Mouse (Mus musculus): ENCODE measurements around the gene Hspb11. TPM values are rescaled to one million over a fixed set of nuclear protein-coding genes. Genes with fewer than 3 reads are reported as not detected.
A peak's percentile ranks its signal among the peaks of the same experiment; 100 is the strongest.

The Hspb11 gene
- total RNA-seq, 2 experiments from 2014 or later, result 9.2 to 9.7 TPM

DNA sequence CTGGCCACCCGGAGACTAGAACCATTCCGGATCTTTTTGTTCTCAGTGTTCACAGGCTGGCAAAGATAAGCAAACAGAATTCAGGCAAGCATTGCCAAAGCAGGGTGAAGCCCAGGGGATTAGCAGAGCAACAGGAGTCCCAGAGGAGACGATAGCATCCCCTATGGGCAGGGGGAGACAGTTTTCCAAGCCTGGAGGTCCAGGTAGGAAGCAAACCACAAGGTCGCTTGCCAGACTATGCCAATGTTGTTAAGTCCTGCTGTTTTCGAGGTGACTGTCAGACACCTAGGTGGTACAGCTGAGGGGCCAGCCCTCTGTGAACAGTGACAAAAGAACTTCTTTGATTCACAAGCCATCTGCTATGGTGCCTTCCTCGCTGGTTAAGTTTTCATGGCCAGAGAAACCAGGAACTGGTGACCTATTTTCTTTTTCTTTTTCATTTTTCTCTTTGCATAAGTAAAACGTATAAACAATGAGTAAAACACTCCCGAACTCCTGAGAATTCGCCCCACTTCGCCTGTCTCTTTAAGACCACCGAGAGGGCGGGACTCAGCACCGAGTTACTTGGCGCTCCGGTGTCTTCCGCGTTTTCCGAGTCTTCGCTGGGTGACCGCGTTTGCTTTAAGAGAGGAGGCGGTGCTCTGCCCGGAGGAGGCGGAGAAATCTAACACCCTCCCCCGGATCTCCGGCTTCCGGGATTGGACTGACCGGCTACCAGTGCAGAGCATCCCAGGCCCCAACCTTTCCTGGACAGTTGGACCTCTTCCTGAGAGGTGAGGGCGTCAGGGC, 60.5 kb downstream of the Hspb11 start, which contains the start of gene Yipf1:
Gene Yipf1 (plus strand): TSS at position 674 of the 789 bp plus-strand sequence.
- peak; percentile 93 for DNase-seq (ENCODE audit: low spot score)

DNA sequence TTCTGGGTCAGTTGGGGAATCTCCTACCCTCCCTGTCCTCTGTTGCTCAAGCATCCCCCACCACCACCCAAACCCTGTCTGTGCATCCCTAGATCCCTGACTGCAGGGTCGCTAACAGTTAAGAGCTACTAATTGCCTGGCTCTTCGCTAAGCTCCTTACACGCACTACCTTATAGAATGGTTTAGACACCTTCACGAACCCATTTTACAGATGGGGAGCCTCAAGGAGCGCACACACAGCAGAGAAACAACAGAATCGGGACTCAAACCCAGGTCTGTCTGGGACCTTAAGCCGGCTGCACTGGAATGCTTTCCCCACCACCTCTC, 61.0 kb downstream of the Hspb11 start:
- DNase-seq (ENCODE audit: low spot score), result no peak

DNA sequence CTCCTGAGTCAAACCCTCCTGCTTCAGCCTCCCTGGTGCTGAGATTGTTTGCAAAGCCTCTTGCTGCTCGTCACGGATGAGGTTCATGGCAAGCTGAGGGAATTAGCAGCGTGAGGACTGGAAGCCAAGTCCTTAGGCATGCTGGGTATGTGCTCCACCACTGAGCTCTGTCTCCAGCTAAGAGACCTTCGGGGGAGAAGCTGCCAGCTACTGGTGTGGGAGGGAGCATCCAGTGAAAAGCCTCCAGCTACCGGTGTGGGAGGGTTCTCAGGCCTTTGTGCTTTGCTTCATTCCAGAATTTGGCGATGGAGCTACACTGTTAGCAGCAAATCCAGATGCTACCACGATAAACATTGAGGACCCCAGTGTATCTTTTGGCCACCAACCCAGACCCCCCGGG, 65.3 kb downstream of the Hspb11 start:
- DNase-seq (ENCODE audit: low spot score), result no peak

DNA sequence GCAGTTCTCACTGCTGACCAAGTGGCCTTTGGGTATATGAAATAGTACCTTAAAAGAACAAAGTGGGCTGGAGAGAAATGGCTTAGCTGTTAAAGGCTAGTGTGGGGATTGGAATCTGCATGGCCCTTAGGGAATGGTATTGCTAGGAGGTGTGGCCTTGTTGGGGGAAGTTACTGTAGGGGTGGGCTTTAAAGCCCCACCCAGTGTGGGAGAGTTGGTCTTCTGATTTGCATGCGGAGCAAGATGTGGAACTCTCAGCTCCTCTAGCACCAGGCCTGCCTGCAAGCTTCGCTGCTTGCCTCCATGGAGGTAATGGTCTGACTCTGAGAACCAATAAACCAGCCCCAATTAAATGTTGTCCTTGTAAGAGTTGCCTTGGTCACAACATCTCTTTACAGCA, 67.6 kb downstream of the Hspb11 start:
- DNase-seq (ENCODE audit: low spot score), result no peak

DNA sequence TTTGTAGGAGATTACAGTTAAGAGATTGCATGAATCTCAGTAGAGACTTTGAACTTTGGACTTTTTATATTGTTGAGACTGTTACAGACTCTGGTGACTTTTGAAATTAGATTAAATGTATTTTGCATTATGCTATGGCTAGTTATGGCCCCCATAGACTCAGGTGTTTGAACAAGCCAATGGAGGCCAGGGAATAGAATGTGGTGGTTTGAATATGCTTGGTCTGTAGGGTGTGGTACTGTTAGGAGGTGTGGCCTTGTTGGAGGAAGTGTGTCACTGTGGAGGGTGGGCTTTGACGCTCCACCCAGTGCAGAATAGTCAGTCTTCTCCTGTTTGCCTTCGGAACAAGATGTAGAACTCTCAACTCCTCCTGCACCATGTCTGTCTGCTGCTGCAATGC, 69.7 kb downstream of the Hspb11 start:
- DNase-seq (ENCODE audit: low spot score), result no peak

DNA sequence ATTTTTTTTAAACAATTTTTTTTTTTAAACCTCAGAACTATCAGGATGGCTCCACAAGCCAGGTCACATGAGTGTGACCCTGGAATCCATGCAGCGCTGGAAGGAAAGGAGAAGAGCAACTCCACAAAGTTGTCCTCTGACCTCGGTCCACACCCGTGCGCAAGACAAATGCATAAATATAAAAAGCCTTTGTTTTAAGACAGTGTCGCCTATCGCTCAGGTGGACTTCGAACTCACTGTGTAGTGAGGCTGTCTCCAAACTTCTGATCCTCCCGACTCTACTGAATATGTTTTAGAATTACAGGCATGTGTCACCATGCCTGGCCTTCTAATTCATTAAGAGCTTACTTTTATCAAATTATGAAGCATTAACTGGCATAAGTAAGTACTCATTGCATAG, 75.1 kb downstream of the Hspb11 start:
- no peak for DNase-seq (ENCODE audit: low spot score)

Other genes with a start within 250 kb of the Hspb11 start
- 10 to 100 TPM; 79.4 to 83.1 TPM for gene Mrpl37, start 186.7 kb upstream of the Hspb11 start, total RNA-seq (2021)
- gene Cyb5rl, start 186.6 kb upstream of the Hspb11 start, total RNA-seq (2021), result 10 to 100 TPM; 15.0 to 18.4 TPM
- not detected for gene Cdcp2, start 156.7 kb upstream of the Hspb11 start, total RNA-seq (2021)
- gene Tmem59, start 75.2 kb upstream of the Hspb11 start, total RNA-seq (2021), result 10 to 100 TPM; 74.4 to 89.6 TPM
- gene Tceanc2, start 74.5 kb upstream of the Hspb11 start, total RNA-seq (2021), result 10 to 100 TPM; 10.9 to 13.0 TPM
- not detected for gene Ldlrad1, start 44.4 kb upstream of the Hspb11 start, total RNA-seq (2021)
- 1 to 10 TPM; 7.9 to 9.5 TPM for gene Lrrc42, start 61 bp upstream of the Hspb11 start, total RNA-seq (2021)
- gene Dio1, start 53.6 kb downstream of the Hspb11 start, total RNA-seq (2021), result not detected
- gene Yipf1, start 60.8 kb downstream of the Hspb11 start, total RNA-seq (2021), result 1 to 10 TPM; 8.2 to 9.0 TPM
- 1 to 10 TPM; 5.7 to 6.8 TPM for gene Ndc1, start 114.2 kb downstream of the Hspb11 start, total RNA-seq (2021)
- gene Glis1, start 181.0 kb downstream of the Hspb11 start, total RNA-seq (2021), result under 1 TPM; 0.38 to 0.53 TPM

Measured in gastrocnemius, adult 18-20 months (tissue).